Mouse (Mus musculus) neural tube, embryonic 11.5 days (tissue): ENCODE measurements around the gene Stxbp4. TPM values are rescaled to one million over a fixed set of nuclear protein-coding genes. Genes with fewer than 3 reads are reported as not detected.

ENCODE experiments used
- ATAC-seq: fragments of 200-750 bp; cut with Nextera tagmentation; 2 replicates; pipeline ENCODE4 v1.8.0; 2017; ENCODE audit warnings: moderate number of reproducible peaks, mild to moderate bottlenecking, moderate TSS enrichment, moderate library complexity; ENCODE audit not compliant: insufficient read depth, low FRiP score, low TSS enrichment
- DNase-seq: peaks from one replicate; pipeline ENCODE4 v3.0.0-alpha.2; 2015; ENCODE audit warnings: low spot score
- H3K27ac ChIP-seq: fragments of 300-500 bp; sonication (generic); 2 replicates; pipeline ENCODE4 v1.5.1; 2014; ENCODE audit warnings: low read depth, mild to moderate bottlenecking, low read length
- H3K27me3 ChIP-seq: fragments of 300-500 bp; sonication (generic); 2 replicates; pipeline ENCODE4 v1.6.1; 2014; ENCODE audit warnings: mild to moderate bottlenecking, low read length, mixed read lengths; ENCODE audit not compliant: control insufficient read depth, insufficient read depth
- H3K36me3 ChIP-seq: fragments of 300-500 bp; sonication (generic); 2 replicates; pipeline ENCODE4 v1.6.1; 2014; ENCODE audit warnings: mild to moderate bottlenecking, low read length, moderate library complexity, mixed read lengths; ENCODE audit not compliant: control insufficient read depth, insufficient read depth
- H3K4me1 ChIP-seq: fragments of 300-500 bp; sonication (generic); 2 replicates; pipeline ENCODE4 v1.6.1; 2014; ENCODE audit warnings: low read length, mixed read lengths; ENCODE audit not compliant: control insufficient read depth, insufficient read depth
- H3K4me2 ChIP-seq: fragments of 300-500 bp; sonication (generic); 2 replicates; pipeline ENCODE4 v1.6.1; 2014; ENCODE audit warnings: low read depth, mild to moderate bottlenecking, moderate library complexity
- H3K4me3 ChIP-seq: fragments of 300-500 bp; sonication (generic); 2 replicates; pipeline ENCODE4 v1.5.1; 2014; ENCODE audit warnings: low read depth, low read length
- H3K9ac ChIP-seq: fragments of 300-500 bp; sonication (generic); 2 replicates; pipeline ENCODE4 v1.6.1; 2014; ENCODE audit warnings: mild to moderate bottlenecking, low read length
- H3K9me3 ChIP-seq: fragments of 300-500 bp; sonication (generic); 2 replicates; pipeline ENCODE4 v1.6.1; 2016; ENCODE audit warnings: low read length; ENCODE audit not compliant: control insufficient read depth
- WGBS: fragments of 180-500 bp; shearing (Covaris S2); extraction: QIAGEN DNeasy Blood & Tissue Kit; methylation state at CpG from one replicate; pipeline ENCODE4 v1.1.7; 2014; 5-methylcytosine and 5-hydroxymethylcytosine counted together
- polyA plus RNA-seq: library from polyadenylated mRNA; unstranded; fragments of >200 nt; fragmentation: Nextera tagmentation; extraction: Ambion mirVana; gene quantifications from 2 replicates; pipeline ENCODE4 v1.2.1, GENCODE M21; 2014

Stxbp4 gene
- polyA plus RNA-seq, 1 experiment from 2014 or later = 36.1 TPM

DNA sequence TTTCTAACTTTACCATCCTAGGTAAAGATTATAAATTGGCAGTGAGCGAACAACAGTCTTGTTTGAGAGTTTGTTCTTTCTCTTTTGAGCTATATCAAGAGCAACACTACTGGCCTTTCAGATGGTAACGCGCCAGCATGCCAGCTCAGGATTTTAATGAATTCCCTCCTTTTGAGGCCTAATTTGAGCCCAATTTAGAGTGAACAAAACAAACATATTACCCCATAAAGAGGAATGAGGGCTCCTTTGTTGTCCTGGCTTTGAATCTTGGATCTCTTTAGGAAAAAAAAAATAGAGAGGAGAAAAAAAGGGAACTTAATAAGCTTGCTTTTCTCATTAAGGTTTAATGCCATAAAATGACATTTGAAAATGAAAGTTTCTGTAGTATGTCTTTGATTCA is 197.0 kb downstream of the Stxbp4 start:
- WGBS = 61% methylated on average over 3 of the region's 3 CpGs
- Histone ChIP-seq H3K9ac (no peak overlapping the region), H3K36me3 (no peaks in the 10 kb centered on the region), H3K4me3 (no peak overlapping the region), H3K27ac (no peak overlapping the region), H3K27me3 (no peaks in the 10 kb centered on the region), H3K9me3 (no peaks in the 10 kb centered on the region), H3K4me1 (no peaks in the 10 kb centered on the region), H3K4me2 (no peak overlapping the region)
- DNase-seq (no peak), ATAC-seq (no peak)

- Histone ChIP-seq H3K27me3 (no peaks in the 10 kb centered on the region), H3K4me1 (no peaks in the 10 kb centered on the region), H3K27ac (no peak overlapping the region), H3K9ac (no peak overlapping the region), H3K9me3 (no peaks in the 10 kb centered on the region), H3K4me3 (no peak overlapping the region), H3K4me2 (no peak overlapping the region), H3K36me3 (no peaks in the 10 kb centered on the region)
- 85% methylated on average over 5 of the region's 5 CpGs for WGBS
- ATAC-seq (no peak), DNase-seq (no peak)
Measured at GRCm38 (mm10) chr11:90438768-90439167, 199.1 kb downstream of the Stxbp4 start.

Other genes starting within 250 kb of the Stxbp4 start
- 0.54 and 0.98 TPM in 2 replicates for gene Hlf, start 247.2 kb downstream of the Stxbp4 start, polyA plus RNA-seq
- 23.6 and 27.7 TPM in 2 replicates for gene Cox11, start 89 bp upstream of the Stxbp4 start, polyA plus RNA-seq
- gene Tom1l1, start 50.3 kb upstream of the Stxbp4 start, polyA plus RNA-seq = 20.1 and 21.6 TPM in 2 replicates